Mouse (Mus musculus): ENCODE results near the gene Bcl9l.

Gene Bcl9l

DNA sequence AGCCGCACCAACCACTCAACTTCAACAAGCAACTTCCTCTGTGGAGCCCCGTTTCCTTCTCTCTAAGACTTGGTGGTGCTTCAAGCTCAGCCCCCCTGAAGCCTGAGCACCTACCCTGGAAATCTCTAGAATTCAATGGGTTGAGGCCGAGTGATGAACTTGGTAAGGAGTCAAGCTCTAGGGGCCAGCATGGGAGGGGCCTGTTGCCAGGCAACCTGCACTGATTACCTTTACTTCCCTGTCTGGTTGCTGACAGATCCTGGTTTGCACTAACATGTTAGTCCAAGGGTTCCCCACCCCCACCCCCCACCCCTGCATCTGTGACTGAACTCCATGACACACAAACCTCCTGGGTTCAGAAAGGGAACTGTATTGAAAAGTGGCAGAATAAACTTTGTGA, 62.4 kb downstream of the Bcl9l start:
- DNase-seq (ENCODE audit: low spot score in 2 of 2): no peak

DNA sequence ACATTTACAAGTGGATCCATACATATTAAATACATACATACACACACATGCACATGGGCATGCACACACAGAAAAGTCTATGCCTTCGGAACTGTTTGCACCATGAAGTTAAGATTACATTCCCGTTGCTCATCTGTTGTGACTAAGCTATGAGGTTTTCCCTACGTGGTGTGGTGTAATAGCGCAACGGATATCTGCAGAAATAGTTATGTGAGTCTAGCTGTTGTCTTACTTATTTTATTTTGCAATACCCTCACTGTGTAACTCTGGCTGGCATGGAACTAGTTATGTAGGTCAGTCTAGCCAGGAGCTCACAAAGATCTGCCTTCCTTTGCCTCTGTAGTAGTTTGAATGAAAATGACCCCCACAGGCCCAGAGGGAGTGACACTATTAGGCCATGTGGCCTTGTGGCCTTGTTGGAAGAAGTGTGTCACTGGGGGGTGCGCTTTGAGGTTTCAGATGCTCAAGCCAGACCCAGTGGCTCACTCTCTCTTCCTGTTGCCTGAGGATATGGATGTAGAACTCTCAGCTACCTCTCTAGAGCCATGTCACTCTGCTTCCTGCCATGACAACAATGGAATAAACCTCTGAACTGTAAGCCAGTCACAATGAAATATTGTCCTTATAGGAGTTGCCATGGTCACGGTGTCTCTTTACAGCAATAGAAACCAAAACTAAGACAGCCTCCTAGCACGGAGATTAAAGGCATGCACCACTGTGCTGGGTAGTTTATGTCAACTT, 66.0 kb downstream of the Bcl9l start:
- DNase-seq (ENCODE audit: low spot score in 2 of 2): no peak

DNA sequence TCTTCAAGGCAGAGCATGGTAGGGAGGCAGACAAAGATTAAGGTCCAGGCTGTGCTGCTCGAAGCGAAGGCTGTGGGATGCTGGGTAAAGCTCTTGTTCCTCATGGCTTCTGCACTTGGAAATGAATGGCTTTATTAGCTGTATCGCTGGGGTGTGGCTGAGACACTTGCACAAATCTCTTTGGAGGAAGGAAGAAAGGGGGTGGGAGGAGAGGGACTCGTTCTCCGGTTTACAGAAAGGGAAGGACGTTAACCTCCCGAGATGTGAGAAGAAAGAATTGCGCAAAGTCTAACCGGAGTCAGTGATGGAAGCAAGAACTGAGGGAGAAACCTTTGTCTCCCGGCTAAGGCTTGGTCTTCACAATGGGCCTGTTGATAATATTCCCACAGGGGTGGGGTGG, 68.5 kb downstream of the Bcl9l start:
- DNase-seq (ENCODE audit: low spot score in 2 of 2): no peak

DNA sequence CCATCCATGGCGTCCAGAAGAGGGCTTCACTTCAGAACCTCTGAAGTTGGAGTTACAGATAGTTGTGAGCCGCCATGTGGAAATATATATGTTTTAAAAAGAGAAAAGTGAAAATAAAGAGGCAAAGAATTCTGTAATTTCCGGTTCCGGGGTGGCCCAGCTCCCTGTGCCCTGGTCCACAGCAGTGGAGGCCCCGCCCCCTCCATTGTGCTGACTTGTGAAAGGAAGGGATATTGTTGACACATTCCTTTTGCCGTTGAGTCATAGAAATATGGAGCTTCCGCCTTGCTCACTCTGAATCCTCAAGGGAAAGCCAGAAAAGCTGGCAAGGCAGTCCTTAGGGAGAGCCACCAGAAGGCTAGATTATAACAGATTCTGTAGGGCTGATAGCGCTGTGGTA, 69.5 kb downstream of the Bcl9l start:
- no peak for DNase-seq (ENCODE audit: low spot score in 2 of 2)
